Mouse (Mus musculus) MEL (cell line): ENCODE data around the gene Lcmt1.

ENCODE experiments used
- CHD2 ChIP-seq: IDR thresholded peaks from 2 replicates; pipeline ENCODE4 v1.6.1; 2011; ENCODE audit warnings: low read length, improper control_type of control experiment
- CTCF ChIP-seq, 3 experiments: IDR thresholded peaks in 2 of 3; conservative IDR thresholded peaks in 1 of 3; 2 replicates each; pipeline ENCODE4 v1.5.1; 2011 to 2012; ENCODE audit warnings: low read length in 3 of 3, low read depth in 2 of 3, mild to moderate bottlenecking in 2 of 3, improper control_type of control experiment in 1 of 3, inconsistent platforms in 1 of 3, mixed read lengths in 1 of 3, moderate library complexity in 1 of 3; ENCODE audit not compliant: control insufficient read depth in 1 of 3, insufficient read depth in 1 of 3, poor library complexity in 1 of 3, severe bottlenecking in 1 of 3
- EP300 ChIP-seq, 2 experiments: IDR thresholded peaks; 2 replicates each; pipeline ENCODE4 v1.6.1; 2011; ENCODE audit warnings: improper control_type of control experiment in 2 of 2, low read length in 2 of 2, low read depth in 1 of 2, mild to moderate bottlenecking in 1 of 2
- MAX ChIP-seq: IDR thresholded peaks from 2 replicates; pipeline ENCODE4 v1.6.1; 2011; ENCODE audit warnings: low read length, improper control_type of control experiment
- POLR2A ChIP-seq, 2 experiments: IDR thresholded peaks; 2 replicates each; pipeline ENCODE4 v1.6.1; 2011 to 2012; ENCODE audit warnings: low read length in 2 of 2, mild to moderate bottlenecking in 2 of 2, control low read depth in 1 of 2, improper control_type of control experiment in 1 of 2, low read depth in 1 of 2, moderate library complexity in 1 of 2; ENCODE audit not compliant: control insufficient read depth in 1 of 2, insufficient read depth in 1 of 2, poor library complexity in 1 of 2

DNA sequence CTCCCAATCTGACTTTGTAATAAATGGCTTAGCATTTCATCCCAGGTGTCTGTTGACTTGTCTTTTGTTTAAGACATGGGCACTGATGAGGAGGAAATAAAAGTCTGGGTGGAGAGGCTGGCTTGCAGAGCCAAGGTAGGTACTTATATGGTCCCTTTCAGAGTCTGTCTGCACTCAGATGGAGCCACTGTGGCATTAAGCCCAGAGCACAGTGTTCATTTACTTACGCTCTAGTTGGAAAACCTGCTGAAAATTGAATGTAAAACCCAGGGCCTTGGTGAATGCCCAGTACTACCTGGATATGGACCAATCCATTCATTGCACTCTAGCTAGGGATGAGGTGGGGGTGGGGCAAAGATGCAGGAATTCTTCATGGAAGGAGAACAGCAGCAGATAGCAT, 98.4 kb downstream of the Lcmt1 start:
- TF ChIP-seq CHD2 (no peak), CTCF (IDR thresholded peaks at IDR 0.05 in 2 of 3, conservative IDR thresholded peaks at IDR 0.05 in 1 of 3; ENCODE audit: control insufficient read depth in 1 of 3, insufficient read depth in 1 of 3, low read depth in 2 of 3, low read length in 3 of 3, poor library complexity in 1 of 3, severe bottlenecking in 1 of 3) (no peak), MAX (no peak), POLR2A (IDR thresholded peaks at IDR 0.05; ENCODE audit: control insufficient read depth in 1 of 2, insufficient read depth in 1 of 2, low read depth in 1 of 2, low read length in 2 of 2, poor library complexity in 1 of 2) (no peak), EP300 (IDR thresholded peaks at IDR 0.05; ENCODE audit: low read depth in 1 of 2, low read length in 2 of 2) (no peak)
